Mouse (Mus musculus): ENCODE results near the gene Rbm42.

Gene Rbm42

DNA sequence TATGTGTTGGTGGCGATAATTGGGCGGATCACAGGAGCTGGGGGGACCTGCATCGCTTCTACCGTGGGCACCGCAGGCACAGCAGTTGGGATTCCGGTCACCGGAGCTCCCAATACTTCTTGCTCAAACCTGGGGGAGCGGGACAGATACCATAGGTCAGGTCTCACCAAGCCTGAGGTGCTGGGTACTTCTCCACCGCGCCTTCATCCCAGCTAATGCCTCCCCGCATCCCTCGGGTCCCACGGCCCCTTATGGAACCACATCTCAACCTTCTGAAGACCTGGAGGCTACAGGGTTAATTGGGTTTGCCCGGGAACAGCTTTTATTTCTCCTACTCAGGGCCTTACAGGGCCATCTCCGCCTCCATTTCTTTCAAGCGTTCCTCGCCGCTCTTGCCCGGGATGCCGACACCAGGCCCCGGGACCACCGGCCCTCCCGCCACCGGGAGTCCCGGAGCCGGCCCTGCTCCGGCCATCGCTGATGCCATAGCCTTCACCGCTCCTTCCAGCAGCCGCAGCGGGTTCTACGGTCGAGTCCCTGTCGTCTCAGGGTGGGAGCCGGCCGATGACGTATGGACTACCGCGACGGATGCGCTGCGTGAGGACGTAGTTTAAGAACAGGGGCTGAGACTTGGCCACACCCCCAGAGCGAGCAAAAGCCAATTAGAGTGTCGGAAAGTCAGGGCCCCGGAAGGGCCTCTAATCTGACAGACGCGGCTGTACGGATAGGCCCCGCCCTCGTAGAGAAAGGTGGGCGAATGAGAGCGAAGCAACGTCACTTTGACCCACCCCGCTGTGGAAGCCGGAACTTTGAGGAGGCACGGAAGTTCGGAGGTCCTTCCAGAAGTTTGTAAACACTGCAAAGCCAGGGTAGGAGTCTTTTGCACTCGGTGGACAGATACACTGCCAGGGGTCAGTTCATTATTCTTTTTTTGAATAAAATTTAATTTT lies at the start of gene Rbm42:
Gene Rbm42 (minus strand): TSS at position 727 of the 950 bp plus-strand sequence.
- DNase-seq (ENCODE audit: low spot score in 2 of 2): peak; percentile 99 to 100

DNA sequence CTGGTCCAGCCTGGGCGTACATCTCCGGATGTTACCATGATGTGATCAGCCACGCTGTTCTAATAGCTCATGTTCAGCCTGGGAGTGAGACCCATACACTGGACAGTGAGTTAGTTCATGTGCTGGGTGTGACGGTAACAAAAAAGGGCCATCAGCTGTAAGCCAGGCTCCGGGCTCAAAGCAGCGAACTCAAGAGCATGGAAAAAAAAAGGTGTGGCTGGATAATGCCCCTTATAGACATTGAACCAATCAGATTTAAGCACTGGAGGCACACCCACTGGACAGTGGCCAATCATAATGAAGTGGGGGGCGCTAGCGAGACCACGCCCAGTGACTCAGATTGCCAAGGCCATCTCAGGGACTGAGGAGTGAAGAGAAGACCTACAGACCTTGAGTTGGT lies 48.5 kb upstream of the Rbm42 start, which contains the start of gene 2200002J24Rik:
Gene 2200002J24Rik (plus strand): TSS at position 338 of the 400 bp plus-strand sequence.
- no peak for DNase-seq (ENCODE audit: low spot score in 2 of 2)

DNA sequence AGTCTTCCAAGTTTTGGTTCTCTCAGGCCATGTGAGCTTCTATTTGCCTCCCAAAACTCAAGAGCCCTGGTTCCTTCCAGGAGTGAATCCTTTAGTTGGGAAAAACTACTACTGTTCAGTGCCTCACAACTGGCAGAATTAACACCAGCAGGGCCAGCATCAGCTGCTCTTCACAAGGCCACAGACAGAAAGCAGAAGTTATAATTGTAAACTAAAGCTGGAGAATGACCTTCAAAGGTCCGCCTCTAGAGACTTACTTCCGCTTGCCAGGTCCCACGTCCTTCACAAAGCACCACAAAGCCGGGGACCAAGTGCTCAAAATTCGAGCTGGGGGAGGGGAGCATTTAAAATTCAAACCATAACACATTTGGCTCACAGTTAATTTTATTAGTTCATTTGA lies 48.0 kb upstream of the Rbm42 start:
- DNase-seq (ENCODE audit: low spot score in 2 of 2): no peak

DNA sequence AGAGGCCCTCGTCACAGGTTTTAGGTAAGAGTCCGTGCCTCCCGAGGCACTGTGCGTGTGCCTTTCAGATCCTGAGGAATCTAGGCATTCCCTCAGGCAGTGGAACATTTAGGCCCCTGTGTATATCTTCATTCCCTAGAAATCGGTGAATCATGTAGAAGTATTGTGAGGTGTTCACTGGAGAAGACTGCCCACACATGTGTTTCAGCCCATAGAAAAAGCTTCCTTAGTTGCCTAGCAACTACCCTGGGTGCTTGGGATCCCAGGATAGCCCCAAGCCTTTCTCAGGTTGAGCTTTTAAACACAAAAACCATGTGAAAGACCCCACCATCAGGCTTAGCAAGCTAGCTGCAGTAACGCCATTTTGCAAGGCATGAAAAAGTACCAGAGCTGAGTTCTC lies 38.2 kb upstream of the Rbm42 start:
- no peak for DNase-seq (ENCODE audit: low spot score in 2 of 2)

DNA sequence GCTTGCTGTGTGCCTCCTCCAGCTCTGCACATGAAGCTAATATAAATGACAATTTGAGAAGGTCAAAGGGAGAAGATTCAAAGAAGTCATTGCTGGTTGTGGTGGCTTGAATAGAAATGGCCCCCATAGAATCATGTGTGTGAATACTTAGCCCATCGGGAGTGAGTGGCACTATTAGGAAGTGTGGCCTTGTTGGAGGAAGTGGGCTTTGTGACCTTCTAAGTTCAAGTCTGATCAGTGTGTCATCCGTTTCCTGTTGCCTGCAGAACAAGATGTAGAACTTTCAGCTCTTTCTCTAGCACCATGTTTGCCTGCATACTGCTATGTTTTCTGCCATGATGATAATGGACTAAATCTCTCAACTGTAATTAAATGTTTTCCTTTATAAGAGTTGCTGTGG lies 33.3 kb upstream of the Rbm42 start:
- DNase-seq (ENCODE audit: low spot score in 2 of 2): no peak

DNA sequence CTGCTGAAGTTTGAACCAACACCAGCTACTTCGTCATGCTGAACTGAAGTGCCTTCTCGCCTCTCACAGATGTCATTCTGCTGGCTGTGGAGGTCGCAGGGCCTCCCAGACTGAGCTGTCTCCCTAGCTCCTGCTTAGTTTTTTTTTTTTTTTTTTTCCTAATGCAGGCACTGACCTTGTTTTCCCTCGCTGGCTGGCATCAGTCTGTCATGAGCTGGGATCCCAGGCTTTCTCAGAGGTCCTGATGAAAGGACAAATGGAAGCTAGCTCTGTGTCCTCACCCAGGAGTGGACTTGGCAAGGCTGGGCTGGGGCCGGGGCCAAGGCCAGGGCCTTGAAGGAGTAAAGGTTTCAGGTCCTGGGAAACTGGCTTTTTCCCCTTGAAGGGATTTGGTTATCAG lies 31.8 kb upstream of the Rbm42 start:
- DNase-seq (ENCODE audit: low spot score in 2 of 2): no peak

DNA sequence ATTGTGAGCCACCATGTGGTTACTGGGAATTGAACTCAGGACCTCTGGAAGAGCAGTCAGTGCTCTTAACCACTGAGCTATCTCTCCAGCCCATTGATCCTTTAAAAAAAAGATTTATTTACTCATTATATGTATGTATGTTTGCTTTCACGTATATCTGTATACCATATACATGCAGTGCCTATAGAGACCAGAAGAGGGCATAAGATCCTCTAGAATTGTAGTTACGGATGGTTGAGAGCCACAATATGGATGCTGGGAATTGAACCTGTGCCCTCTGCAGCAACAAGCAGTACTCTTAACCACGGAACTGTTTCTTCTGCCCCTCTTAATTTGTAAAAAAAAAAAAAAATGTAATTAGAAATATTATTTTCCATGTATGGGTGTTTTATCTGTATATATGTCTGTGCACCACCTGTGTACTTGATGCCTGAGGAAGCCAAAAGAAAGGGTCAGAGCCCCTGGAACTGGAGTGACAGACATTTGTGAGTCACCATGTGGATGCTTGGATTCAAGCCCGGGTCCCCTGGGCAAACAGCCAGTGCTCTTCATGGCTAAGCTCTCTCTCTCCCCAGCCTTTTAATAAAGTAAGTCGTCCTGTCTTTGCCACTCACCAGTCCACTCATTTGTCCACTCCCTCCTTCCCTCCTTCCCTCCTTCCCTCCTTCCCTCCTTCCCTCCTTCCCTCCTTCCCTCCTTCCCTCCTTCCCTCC lies 28.3 kb upstream of the Rbm42 start:
- no peak for DNase-seq (ENCODE audit: low spot score in 2 of 2)

DNA sequence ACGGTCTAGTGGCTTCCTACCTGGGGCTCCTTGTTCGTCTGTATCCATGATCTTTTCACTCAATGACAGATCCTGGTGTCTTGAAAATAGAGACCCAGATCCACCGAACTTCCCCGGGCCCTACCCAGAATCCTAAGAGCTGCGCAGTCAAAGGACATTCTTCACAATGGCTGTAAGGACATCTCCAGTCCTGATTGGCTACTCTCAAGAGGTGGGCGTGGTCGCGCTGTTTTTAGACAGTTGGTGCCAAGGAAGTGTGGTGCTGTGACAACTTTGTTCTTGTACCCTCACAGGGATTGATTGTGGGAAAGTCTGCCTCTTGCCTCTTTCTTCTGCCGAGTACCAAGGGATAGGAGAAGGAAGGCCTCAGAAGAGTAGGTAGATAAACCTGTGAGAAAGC lies 21.4 kb upstream of the Rbm42 start, which contains the start of gene Pmis2:
Gene Pmis2 (minus strand): TSS at position 126 of the 400 bp plus-strand sequence.
- DNase-seq (ENCODE audit: low spot score in 2 of 2): no peak

DNA sequence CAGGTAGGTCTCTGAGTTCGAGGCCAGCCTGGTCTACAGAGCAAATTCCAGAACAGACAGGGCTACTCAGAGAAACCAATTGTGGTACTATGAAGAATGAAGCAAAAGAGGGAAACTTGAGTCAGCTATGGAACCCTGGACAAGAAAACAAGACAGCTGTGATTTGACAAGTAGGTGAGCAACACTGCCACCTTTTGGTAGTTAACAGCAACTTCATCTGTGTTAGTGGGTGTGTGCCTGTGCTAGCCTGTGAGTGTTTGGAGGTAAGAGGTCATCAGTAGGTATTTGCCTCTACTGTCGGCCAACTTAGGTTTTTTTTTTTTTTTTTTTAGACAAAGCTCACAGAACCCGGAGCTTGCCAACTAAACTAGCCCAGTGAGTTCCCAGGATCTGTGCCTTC lies 19.1 kb upstream of the Rbm42 start:
- DNase-seq (ENCODE audit: low spot score in 2 of 2): no peak

DNA sequence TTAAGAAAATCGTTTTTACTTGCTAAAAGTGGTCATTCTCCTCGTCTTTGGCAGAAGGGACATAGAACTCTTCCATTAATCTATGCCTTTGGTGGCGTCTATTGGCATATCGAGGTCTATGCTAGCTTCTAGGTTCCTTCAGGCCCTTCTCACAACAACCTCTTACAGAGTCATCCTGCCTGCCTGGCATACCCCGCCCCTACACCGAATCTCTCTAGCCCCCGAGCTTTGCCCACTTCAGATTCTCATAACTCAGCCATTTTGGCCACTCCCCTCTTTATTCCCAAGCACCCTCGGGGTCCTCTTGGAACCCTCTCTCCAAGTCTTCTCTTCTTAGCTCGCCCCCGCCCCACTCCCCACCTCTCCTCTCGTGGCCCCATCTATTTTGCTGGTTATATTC lies 15.2 kb upstream of the Rbm42 start:
- no peak for DNase-seq (ENCODE audit: low spot score in 2 of 2)

DNA sequence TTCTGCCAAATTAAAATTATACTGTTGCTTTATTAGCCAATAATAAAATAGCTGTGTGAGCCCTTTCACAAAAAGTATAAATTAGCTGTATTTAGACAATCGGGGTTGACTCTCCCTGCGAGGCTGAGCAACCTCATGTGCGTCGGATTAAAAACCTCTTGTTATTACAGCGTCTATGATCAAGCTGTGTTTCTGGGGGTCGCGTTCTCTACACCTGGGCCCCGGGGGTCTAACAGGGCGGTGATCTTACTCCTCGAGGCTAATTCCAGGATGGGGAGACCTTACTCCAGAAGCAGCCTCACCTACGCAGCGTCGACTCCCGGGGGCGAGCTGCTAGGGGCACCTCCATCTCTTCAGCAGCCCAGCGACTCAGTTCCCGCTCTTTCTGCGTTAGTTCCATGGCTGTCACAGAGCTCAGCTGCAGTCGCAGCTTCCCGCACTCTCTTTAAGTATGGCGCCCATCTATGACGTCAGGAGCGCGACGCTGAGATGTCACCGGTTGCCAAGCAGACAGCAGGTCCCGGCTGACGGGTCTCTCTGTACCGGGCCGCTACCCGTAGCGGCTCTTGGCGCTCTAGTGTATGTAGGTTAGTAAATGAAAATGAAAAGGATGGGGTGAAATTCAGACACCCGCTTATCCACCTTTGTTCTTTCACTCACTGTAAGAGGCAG lies 14.5 kb upstream of the Rbm42 start, which contains the start of gene Haus5:
Gene Haus5 (minus strand): TSS at position 466 of the 672 bp plus-strand sequence.
- DNase-seq (ENCODE audit: low spot score in 2 of 2): peak; percentile 91 to 92

DNA sequence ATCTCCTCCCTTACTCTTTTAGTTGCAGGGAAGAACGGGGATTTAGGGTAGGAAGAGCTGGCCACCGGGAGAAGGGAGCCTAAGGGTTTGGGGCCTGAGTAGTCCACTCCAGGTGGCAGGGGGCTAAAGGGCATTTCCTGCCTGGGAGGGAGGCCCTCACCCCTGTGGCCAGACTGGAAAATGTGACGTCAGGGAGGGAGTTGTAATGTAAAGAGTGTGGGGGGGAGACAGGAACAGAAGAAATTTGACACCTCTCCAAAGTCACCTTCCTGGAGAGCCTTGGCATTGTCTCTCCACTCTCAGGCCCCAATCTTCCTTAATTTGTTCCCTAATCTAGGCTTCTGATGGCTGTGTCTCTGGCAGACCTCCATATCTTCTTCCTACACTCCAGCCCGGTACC lies 11.0 kb downstream of the Rbm42 start:
- DNase-seq (ENCODE audit: low spot score in 2 of 2): no peak

DNA sequence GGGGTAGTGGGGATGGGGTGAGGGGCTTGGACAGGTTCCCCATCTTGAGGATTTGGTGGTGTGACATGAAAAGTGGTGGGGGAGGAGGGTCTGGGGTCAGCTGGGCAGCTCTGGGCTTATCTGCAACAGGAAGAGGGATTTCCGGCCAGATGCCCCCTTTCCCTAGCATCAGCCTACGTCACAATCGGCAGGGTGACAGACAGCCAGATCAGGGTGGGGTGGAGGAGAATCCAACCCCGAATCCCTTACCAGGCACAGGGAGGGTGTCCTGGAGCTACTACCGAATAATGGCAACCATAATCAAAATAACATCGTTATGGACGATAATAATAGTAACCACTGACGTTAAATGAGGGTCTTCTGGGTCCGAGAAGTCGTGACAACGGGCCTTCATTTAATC lies 13.7 kb downstream of the Rbm42 start:
- no peak for DNase-seq (ENCODE audit: low spot score in 2 of 2)

DNA sequence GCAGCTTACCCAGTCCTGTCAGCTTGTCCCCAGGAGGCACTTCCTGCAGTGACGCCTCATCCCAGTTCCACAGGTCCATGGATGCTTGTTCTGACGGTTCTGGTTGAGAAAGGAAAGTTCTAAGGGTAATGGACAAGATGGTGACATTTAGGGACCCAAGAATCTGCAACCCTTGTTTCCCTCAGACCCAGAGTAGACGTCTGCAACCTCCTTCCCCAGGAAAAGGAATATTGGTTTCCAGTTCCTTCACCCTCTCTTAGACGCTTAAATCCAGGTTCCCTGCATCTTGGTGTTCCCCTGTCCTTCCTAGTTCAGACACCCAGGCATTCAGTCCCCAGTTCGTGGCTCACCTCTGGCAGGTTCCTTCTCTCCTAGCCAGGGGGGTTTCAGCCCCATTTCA lies 14.4 kb downstream of the Rbm42 start, which contains the start of gene Etv2:
Gene Etv2 (minus strand): TSS at position 101 of the 400 bp plus-strand sequence.
- no peak for DNase-seq (ENCODE audit: low spot score in 2 of 2)

DNA sequence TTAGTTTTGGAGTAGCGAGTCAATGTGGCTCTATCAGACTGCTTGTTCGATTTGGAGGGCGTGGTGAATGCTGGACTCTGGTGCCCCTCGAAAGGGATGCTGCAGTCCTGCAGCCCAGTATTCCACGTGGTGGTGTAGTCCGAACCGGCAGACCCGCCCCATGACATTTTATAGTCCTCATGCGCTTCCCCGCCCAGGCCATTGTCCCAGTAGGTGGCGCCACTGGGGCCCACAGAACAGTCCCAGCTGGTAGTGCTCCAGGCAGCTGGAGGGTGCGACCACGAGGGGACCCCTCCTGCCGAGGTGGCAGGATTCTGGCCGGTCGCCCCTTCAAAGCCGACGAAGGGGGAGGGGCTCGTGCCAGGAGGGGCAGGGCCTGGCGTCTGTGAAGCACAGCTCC lies 15.5 kb downstream of the Rbm42 start:
- no peak for DNase-seq (ENCODE audit: low spot score in 2 of 2)

DNA sequence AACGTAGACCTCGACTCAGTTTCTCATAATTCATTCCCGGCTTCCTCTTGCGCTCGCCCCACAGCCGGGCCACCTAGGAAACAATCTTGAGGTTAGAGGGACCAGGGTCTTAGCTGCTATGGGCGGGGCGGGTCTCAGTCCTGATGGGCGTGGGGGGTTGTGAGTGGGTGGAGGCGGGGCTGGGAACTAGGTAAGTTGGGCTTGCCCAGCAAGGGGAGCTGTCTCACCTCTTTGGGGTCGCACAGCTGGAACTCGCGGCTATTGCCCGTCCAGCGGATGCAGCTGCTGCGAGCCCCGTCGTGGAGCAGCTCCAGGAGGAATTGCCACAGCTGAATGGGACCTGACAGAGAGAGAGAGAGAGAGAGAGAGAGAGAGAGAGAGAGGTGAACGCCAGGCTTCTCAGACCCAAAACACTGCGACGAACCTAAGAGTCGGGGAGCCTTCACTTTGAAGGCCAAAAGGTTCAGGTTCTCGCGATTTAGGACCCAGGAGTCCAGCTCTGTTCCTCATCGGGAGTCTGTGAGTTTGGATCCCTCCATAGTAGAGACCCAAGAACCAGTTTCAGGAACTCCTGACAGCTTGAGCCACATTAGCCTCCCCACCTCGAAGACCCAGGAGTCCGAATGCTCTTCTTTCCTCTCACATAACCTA lies 16.2 kb downstream of the Rbm42 start:
- no peak for DNase-seq (ENCODE audit: low spot score in 2 of 2)

DNA sequence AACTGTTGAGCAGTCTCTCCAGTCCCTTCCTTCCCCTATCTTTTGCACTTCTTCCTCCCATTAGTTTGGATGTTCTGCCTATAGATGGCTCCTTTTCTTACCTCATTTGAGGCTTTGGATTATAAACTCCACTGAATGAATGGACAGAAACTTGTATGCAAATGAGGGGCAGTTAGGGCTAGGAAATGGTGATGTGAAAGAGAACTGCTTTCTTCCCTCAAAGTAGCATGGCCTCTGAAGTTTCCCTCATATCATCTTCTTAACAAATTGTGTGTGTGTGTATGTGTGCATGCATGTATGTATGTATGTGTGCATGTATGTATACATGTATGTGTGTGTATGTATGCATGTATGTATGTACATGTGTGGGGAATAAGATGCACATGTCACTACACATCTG lies 21.1 kb downstream of the Rbm42 start:
- DNase-seq (ENCODE audit: low spot score in 2 of 2): no peak

DNA sequence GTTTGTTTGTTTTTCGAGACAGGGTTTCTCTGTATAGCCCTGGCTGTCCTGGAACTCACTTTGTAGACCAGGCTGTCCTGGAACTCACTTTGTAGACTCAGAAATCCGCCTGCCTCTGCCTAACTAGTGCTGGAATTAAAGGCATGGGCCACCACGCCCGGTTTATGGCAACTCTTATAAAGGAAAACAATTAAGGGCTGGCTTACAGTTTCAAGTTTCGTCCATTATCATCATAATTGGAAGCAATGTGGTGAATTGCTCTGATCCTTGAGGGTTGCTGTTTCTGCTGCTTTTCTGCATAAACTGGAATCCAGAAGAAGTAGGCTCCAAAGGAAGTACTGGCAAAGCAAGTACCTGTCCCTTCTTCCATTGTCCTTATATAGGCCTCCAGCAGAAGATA lies 23.5 kb downstream of the Rbm42 start:
- no peak for DNase-seq (ENCODE audit: low spot score in 2 of 2)

DNA sequence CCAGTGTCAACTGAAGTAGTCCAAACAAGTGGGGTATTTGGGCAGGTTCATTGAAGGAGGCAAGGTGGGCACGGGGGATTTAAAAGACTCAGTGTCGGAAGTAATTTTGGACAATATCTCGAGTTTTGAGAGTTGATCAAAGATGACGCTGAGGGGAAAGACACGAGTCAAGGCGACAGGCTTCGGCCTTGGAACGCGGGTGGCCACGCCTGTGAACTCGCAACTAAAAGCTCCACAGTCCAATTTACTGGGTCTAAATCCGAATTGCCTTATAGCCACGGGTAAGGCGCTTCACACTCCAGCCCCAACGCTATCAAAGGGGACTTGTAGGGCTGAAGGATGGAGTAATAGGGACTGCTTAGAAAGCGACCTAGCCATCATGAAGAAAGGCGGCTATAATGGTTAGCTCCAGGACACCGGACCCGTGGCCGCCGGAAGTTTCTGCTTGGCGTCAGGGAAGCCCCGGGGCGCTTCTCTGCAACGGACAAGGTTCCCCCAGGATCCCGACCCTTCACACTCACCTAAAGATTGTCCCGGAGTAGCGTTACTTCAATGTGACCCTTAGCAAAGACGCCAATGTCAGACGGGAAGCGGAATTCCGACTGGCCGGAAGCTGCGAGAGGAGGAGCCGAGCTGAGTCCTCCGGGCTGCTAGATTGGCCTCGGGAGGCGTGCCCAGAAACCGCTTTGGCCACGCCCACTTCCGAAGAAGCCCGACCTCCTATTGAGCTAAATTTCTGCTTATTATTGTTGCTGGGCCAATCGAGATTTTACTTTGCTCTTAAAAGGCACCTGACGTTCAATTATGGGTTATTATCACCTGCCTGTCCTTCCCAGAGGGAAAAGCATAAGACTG lies 24.4 kb downstream of the Rbm42 start, which contains the start of gene Cox6b1:
Gene Cox6b1 (minus strand): TSS at position 622 of the 855 bp plus-strand sequence.
- DNase-seq (ENCODE audit: low spot score in 2 of 2): peak; percentile 77 to 83

DNA sequence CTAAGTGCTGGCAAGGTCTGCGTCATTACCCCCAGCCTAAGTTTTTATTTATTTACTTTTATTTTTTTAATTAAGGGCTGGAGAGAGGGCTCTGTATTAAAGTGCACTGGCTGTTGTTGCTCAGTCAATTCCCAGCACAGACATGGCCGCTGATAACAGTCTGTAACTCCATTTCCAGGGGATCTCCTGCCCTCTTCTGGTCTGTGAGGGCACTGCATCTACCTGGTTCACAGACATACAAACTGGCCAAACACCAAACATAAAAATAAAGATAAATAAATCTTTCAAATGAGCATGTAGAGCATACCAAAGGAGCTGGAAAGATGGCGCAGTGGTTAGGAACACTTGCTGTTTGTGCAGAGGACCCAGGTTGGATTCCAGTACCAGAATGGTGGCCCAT lies 30.9 kb downstream of the Rbm42 start:
- no peak for DNase-seq (ENCODE audit: low spot score in 2 of 2)

All from right cerebral cortex, postnatal 36 days (tissue).